Mouse (Mus musculus) megakaryocyte, embryonic 14.5 days (primary cell): ENCODE measurements around the gene Rnf126.

Experiments used
- FLI1 ChIP-seq: IDR thresholded peaks from 2 replicates; pipeline ENCODE4 v1.6.1; 2012; ENCODE audit warnings: low read length, inconsistent platforms, mixed read lengths
- GATA1 ChIP-seq: IDR thresholded peaks from 3 replicates; pipeline ENCODE4 v1.6.1; 2012; ENCODE audit warnings: mixed read lengths, low read length, inconsistent platforms, borderline replicate concordance

- TF ChIP-seq GATA1 (no peak), FLI1 (no peak)
Measured at GRCm38 (mm10) chr10:79793738-79794490, 27.2 kb upstream of the Rnf126 start.
